Mouse (Mus musculus) CD8-positive naive resting alpha-beta T cell, adult 2 months (primary cell): ENCODE data around the gene Vmn1r116.
"Not testable (repeated sequence)": the region's sequence is repeated elsewhere in the genome, so short reads cannot be mapped to it uniquely, and the experiment has no call there.

ENCODE experiments used
- DNase-seq, 2 experiments: peaks; one replicate each; pipeline ENCODE4 v3.0.0; 2022; ENCODE audit warnings: low read depth in 2 of 2, low spot score in 2 of 2

Gene Vmn1r116

DNA sequence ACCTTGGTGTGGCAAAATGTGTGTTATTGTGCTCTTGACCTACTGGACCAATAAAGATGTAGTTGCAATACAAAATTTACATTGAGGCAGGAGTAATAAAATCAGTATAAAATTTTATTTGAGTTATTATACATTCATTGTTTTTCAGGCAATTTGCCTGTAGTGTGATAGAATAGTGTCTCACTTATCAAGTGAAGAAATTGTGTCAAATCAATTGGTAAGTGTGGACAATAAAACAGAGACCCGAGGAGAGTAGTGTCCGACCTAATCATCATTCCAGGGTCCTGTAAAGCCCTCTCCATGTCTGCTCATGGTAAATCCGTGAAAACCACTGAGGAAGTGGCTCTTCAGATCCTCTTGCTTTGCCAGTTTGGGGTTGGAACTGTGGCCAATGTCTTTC is at the start of gene Vmn1r116:
Vmn1r116 (plus strand) TSS at position 301 of the 400 bp plus-strand sequence.
- DNase-seq, result not testable (repeated sequence)

DNA sequence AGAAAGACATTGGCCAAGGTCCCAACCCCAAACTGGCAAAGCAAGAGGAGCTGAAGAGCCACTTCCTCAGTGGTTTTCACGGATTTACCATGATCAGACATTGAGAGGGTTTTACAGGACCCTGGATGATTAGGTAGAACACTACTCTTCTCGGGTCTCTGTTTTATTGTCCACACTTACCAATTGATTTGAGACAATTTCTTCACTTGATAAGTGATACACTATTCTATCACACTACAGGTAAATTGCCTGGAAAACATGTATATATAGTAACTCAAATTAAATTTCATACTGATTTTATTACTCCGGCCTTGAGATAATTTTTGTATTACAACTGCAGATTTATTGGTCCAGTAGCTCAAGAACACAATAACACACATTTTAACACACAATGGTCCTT is 27.2 kb upstream of the Vmn1r116 start, which contains the start of gene Vmn1r115:
Vmn1r115 (minus strand) TSS at position 101 of the 400 bp plus-strand sequence.
- not testable (repeated sequence) for DNase-seq

DNA sequence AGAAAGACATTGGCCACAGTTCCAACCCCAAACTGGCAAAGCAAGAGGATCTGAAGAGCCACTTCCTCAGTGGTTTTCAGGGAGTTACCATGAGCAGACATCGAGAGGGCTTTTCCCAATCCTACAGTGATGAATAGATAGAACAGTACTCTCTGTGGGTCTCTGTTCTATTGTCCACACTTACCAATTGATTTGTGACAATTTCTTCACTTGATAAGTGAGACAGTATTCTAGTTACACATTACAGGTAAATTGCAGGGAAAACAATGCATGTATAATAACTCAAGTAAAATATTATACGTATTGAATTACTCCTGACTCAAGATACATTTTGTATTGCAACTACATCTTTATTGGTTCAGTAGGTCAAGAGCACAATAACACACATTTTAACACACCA is 12.0 kb downstream of the Vmn1r116 start, which contains the start of gene Vmn1r117:
Vmn1r117 (minus strand) TSS at position 101 of the 400 bp plus-strand sequence.
- not testable (repeated sequence) for DNase-seq

DNA sequence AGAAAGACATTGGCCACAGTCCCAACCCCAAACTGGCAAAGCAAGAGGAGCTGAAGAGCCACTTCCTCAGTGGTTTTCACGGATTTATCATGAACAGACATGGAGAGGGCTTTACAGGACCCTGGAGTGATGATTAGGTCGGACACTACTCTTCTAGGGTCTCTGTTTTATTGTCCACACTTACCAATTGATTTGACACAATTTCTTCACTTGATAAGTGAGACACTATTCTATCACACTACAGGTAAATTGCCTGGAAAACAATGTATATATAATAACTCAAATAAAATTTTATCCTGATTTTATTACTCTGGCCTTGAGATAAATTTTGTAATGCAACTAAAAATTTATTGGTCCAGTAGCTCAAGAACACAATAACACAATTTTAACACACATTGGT is 40.2 kb downstream of the Vmn1r116 start, which contains the start of gene Vmn1r118:
Vmn1r118 (minus strand) TSS at position 101 of the 400 bp plus-strand sequence.
- DNase-seq, result not testable (repeated sequence)
